Mouse (Mus musculus) layer of hippocampus, adult 8-10 months (tissue): Measurements from ENCODE around the gene Syt3. TPM values are rescaled to one million over a fixed set of nuclear protein-coding genes. Genes with fewer than 3 reads are reported as not detected.

Experiments used
- DNase-seq, 2 experiments: peaks; one replicate each; pipeline ENCODE4 v3.0.0; 2022; ENCODE audit warnings: low spot score in 2 of 2
- total RNA-seq, 4 experiments: library from RNA; stranded (reverse); gene quantifications; 2 replicates each; pipeline ENCODE4 v1.2.4; 2022

Gene Syt3
- total RNA-seq, 4 experiments from 2014 or later = 82.9 to 94.7 (median 87.0) TPM

DNA sequence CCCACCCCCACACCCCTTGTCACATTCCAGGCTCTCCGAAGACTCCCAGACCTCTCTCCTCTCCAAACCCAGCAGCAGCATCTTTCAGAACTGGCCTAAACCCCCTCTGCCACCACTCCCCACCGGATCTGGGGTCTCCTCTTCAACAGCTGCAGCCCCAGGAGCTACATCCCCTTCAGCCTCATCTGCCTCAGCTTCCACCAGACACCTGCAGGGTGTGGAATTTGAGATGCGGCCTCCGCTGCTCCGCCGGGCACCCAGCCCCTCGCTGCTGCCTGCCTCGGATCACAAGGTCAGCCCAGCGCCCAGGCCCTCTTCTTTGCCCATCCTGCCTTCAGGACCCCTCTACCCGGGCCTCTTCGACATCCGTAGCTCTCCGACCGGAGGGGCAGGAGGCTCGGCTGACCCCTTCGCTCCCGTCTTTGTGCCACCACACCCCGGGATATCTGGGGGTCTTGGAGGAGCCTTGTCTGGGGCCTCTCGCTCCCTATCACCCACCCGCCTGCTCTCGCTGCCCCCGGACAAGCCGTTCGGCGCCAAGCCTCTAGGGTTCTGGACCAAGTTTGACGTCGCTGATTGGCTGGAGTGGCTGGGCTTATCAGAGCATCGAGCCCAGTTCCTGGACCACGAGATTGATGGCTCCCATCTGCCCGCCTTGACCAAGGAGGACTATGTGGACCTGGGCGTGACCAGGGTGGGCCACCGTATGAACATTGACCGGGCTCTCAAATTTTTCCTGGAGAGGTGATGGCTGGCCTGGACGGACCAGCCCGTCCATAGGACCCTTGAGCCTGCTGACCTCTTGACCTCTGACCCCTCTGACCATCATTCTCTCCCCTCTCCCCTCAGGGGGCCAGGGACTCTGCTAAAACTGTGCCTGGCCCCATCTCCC is 27.1 kb upstream of the Syt3 start:
- DNase-seq = no peak

DNA sequence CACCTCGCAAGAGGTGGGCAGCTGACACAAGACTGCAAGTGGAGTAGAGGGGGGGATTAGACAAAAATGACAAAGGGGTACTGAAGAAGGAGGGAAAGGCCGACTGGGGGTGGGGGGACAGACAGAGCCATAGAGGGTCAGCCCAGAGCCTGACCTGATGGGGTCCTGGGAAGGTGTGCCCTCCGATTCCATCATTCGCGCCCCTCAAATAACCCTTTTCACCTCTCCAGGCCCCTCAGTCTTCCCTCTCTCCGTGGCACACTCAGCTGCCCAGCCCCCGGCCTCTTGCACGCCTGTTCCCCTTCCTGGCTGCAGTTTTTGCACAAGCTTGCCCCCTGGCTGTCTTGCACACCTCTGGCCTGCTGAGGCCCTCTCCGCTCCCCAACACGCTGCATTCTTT is 26.4 kb upstream of the Syt3 start:
- DNase-seq = no peak

DNA sequence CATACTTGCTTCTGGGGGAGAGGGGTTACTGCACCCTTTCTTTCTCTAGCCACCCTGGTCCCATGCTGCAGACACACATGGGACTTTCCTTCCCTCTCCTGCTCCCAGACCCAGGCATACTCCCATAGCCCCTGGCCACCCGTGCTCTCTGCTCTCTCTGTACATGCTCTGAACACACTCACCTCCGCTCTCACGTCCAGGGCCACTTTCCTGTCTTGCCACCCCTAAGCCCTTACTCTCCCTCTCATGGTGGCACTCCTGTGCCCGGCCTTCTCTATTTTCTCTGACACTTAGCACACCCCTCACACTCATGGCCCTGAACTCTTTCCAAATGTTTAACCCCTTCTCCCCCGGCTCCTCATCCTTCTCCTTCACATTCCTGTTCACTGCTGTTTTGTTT is 25.9 kb upstream of the Syt3 start:
- DNase-seq = no peak

DNA sequence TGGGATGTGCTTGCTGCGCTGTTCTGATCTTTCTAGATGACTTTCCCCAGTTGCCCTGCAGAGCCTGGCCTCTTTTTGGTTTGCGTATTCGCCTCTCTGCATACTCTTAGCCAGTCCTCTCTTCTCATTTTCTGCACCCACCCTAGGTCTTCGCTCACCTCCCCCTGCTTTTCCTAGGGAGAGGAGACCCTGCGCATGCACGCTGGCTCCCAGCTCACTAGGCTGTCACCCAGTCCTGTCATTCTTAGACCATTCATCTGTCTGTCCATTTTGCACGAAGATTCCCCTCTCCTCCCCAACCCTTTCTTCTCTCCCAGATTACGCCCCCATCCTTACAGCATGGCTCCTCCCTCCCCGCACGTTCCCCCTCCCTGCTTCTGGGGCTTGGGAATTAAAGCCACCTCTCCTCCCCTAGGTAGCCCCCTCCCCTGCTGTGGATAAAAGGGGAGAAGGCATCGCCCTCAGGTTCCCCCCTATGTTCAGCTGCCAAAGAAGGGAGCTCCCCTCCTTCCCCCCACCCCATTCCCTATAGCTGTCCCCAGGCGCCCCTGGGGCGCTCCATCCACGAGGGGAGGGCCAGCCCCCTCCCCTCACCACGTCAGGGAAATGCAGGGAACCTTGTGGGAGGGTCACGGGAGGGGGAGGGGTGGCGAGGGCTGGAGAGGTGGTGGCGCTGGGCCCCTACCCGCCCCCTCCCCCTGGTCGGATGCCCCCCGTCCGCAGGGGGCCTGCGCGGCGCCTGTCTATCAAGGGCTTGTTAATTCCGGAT is 24.8 kb upstream of the Syt3 start:
- DNase-seq = no peak

DNA sequence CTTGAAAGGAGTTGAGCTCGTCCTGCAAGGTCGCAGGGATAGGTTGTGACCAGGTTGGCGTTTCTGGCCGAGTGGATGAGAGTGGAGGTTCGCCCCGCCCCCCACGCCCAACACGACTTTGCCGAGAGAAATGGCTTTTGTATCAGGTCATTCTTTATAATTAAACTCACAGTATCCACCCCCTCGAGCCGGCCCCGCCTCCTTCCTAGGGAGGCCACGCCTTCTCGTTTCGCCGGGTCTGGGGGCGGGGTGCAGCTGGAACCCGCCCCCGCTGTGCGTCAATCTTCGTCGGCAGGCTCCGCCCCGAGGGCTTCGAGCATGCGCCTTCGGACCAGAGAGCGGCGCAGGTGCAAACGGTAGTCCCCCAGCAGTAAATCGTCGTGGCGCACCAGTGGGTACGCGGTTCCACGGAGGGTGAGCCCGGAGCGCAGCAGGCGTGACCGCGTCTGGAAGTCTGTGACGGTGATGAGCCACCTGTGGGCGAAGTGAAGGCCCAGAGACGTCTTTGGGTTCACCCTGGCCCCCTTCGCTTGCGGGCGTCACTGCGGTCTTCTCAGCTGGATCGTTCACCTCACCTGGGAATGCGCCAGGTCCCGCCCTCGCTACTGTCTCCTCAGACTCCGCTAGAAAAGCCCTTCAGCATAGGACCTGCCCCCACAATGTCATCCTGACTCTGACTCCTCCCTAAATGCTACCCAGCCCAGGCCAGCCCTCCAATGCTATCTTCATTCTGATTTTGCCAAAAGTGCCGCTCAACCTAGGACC is 23.8 kb upstream of the Syt3 start:
- DNase-seq = peak; percentile 94 to 95

DNA sequence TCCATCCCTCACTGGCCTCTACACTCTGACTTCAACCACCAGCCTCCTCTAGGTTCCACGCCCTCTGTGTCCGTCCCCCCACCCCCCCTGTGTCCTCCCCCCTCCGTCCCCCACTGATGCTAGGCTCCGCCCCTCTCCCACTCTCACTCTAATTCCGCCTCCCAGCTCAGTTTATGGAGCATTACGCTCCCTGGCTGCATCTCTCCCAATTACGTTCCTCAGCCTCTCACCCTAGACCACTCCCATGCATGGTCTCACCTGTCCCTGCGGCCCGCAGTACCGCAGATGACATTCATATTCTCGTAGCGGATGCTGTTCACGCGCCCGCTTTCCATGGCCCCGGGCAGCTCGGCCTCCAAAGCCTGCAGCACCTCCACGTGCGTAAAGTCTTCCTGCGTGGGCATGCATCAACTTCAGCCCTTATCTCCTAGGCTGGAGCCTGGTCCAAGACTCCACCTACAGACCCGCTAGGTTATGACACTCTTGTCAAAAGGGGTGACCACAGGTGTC is 23.1 kb upstream of the Syt3 start:
- peak in 1 of 2 experiments; percentile 40 for DNase-seq

DNA sequence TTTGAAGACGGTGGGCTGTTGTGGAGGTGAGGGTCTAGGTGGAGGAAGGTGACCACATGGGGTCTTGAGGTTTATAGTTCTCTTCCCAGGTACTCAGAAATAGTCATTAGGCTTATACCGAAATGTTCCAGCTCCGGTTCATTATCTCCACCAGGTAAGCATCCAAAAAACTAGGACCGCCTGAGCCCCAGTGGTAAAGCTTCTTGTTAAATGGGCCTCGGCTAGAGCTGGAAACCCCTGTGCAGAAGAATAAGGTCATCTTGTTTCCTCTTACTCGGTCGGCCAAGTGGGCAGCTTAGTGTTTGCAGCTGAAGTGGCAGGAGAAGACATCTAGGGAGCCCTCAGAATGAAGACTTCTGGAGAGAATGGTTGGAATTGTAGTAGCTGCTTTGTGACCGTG is 11.2 kb upstream of the Syt3 start:
- DNase-seq = no peak

DNA sequence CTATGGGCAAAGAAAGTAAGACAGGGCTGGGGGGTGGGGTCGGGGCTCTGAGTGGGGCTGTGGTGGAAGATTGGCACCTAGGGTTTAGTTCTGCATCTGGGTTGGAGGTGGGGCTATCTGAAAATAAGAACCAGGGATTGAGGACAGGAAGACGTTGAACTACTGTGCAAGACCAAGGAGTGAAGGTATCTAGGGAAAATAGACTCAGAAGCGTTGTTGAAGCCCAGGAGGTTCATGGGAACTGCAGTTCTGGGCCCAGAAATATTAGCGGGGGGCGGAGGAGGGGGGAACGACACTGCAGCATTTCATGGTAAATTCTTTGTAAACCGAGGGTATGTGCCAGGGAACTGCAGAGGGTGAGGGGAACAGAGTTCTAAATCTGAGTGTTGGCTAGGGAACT is 10.4 kb upstream of the Syt3 start:
- no peak for DNase-seq

DNA sequence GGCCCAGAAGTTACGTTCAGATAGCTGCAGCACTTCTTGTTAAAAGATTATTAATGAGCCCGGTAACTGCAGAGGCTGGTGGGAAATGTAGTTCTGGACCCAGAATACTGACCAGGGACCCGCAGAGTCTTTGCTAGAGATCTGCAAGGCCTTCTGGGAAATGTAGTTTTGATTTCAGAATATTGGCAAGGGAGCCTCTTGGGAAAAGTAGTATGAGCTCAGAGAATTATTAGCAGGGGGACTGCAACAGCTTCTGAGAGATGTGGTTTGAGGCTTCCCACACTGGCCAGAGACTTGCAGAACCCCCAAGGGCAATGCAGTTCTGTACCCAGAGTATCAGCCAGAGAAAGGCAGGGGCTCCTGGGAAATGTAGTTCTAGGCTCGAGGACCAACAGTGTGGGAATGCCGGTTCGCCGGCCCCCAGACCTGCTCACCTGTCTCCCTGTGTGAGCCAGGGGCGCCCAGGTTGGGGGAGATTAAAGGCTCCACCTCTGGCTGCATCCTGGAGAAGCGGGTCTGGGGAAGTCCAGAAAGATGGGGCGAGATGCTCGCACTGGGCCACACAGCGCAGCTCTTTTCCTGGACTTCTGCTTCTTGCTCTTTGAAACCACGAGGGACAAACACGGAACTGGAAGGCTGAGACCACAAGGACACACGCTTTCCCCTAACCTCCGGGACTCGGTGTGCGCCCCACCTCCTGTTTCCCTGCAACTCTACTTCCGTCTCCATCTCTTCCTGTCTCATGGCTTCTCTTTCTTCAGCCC is 9.8 kb upstream of the Syt3 start:
- peak; percentile 92 to 96 for DNase-seq

DNA sequence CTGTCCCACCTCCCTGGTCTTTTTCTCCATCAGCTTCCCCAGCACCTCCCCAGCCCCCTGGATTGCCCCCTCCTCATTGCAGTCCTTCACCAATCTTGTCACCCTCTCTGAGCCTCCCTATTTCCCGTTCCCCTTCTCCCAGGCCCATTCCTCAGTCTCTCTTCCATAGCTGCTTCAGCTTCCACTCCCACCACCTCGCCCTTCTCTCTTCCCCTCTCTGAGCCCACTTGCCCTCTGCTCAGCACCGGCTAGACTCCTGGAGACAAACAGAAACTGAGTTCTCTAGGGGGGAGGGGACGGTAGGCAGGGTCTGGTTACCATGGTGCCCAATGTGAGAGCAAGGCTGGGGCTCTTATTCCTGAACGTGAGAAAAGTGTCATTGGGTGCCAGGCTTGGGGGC is 9.1 kb upstream of the Syt3 start:
- no peak for DNase-seq

DNA sequence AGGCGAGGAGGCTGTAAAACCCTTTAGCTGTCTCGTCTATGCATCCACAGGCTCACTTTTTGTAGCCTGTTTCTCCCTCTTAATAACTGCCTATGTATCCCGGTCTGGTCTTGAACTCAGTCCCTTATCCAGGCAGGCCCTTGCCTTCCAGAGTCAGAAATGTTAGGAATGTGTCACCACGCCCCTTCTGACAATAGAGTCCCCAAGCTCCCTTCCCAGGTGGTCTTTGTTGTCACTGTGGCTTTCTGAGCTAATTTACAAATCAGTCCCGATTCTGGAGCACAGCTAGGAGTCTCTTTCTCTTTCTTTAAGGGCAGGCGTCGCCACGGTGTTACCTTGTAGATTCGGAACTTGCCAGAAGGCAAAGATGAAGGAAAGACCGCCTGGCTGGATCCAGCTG is 8.7 kb upstream of the Syt3 start:
- no peak for DNase-seq

DNA sequence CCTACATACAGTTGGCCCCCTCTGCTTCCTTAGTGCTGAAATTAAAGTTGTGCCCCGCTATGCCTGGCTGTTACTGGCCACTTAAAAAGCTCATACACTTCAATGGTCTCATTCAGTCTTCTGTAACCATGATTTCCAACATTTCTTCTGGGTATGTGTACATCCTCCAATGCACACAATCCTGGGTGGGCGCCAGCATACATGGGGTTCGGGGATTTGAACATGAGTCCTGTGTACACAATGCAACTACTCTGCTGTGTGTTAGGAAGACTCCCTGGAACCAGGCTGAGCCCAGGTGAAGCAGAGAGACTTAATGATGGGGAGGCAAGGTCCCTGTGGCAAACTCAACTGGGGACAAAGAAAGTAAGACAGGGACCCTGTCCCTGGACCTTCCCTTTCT is 8.1 kb upstream of the Syt3 start:
- no peak for DNase-seq

DNA sequence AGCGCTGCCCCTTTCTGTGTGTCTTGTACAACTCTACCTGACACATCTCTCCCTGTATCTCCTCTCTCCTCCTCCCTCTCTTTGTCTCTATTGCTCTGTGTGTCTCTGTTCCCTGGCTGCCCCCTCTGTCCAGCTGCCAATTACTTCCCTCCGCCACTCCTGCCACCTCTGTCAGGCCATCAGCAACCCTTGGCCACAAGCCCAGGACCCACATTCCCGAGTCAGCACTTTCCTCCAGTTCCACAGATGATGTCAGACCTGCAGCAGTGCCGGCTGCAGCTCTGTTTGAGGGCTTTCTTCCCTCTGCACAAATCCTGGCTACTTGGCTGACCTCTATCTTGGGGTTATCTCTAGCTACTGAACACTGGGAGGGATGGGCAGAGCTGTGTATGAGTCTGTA is 5.6 kb upstream of the Syt3 start:
- DNase-seq = no peak

DNA sequence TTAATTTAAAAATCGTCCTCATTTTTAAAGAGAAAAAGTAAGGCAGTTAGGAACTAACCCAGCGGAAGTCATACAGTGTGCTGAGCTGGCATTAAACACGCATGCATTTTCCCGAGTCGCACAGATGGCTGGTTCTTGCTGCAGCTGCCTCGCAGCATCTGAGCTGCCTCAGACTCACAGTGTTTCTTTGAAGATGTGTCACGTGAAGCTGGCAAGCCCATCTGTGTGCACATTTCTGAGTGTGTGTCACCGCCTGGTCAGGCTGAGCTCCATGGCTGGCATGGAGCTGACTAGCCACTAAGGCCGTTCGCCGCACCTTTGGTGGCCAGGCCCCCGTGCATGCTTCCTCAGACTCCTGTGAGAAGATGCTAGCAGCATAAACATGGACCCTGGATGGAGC is 1.4 kb upstream of the Syt3 start:
- DNase-seq = peak; percentile 83 to 93

DNA sequence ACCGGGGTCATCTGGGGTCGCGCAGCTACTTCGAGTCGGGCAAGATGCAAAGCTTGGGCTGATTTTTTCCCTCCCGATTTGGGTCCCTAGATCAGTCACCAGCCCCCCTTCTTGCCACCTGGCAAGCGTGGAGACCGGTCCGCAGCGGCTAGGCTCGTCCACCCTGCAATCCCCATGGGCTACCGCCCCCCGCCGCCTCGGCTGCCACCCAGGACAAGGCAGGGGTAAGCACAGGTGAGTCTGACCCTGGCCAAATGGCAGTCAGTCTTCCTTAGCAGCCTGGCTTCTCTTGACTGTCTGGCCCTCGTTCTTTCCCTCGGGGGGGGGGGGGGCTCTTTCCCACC is 786 bp downstream of the Syt3 start:
- DNase-seq = no peak

DNA sequence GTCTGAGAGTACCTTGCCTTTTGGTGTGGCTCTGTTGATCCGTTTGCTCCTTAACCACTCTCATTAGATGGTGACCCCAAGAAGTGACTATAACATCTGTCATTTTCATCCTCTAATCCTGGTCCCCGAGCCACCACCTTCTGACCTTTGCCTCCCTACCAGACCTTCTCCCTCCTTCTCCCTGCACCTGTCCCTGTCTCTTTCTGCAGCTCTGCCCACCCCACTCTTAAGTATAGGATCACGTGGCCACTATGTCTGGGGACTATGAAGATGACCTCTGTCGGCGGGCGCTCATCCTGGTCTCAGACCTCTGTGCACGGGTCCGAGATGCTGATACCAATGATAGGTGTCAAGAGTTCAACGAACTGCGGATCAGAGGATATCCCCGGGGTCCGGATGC is 1.8 kb downstream of the Syt3 start, which contains the start of gene 1700008O03Rik:
Gene 1700008O03Rik (minus strand): TSS at position 101 of the 400 bp plus-strand sequence.
- DNase-seq = no peak

DNA sequence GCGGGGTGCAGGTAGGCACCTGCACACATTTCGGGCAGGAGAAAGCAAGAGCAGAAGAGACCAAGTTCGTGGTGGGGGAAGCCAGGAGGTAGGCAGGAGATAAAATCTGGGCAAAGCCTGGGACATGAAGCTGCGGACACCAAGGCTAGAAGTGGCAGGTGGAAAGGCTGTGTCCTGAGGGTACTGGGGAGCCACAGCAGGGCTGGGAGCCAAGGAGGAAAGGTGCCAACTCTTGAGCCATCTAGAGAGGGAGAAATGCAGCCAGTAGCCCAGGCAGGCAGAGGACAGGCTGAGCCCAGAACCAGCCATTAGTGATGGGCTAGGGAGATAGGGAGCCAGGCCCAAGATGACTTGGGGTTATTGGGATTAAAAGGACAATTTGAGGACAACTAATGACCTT is 7.9 kb downstream of the Syt3 start:
- no peak for DNase-seq

DNA sequence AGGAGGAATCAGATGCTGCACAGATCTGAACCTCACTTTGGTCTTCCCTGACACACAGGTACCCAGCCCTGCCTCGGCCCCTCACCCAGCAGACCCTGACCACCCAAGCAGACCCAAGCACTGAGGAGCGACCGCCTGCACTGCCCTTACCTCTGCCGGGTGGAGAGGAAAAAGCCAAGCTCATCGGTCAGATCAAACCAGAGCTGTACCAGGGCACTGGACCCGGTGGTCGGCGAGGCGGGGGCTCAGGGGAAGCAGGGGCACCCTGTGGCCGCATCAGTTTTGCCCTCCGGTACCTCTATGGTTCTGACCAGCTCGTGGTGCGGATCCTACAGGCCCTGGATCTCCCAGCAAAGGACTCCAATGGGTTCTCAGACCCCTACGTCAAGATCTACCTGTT is 8.4 kb downstream of the Syt3 start:
- no peak for DNase-seq

DNA sequence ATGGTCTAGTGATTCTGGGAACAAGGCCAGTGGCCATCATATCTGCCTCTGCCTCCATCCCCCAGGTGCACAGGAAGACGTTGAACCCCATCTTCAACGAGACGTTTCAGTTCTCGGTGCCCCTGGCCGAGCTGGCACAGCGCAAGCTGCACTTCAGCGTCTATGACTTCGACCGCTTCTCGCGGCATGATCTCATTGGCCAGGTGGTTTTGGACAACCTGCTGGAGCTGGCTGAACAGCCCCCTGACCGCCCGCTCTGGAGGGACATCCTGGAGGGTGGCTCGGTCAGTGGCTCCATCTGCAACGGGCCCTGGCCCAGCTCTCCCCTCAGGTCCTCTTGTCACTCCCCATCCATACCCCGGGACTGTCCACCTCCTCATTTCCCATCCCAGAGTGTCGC is 9.4 kb downstream of the Syt3 start:
- DNase-seq = no peak

DNA sequence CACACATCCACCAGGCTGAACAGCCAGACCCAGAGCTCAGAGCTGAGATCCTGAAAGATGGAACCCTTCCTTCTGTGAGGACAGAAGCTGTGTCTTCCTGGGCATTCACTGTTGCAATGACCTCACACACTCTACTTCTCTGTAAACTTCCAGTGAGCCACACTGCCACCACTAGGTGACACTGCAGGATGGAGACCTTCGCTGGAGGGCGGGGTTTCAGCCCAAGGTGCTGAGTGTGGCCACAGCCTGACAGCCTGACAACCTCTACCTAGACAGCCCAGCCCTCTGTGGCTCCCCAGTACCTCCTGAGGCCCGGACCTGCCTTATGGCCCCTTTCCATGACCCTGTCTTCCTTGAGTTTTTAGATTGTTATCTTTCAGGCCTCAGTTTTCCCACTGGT is 14.7 kb downstream of the Syt3 start:
- DNase-seq = no peak

DNA sequence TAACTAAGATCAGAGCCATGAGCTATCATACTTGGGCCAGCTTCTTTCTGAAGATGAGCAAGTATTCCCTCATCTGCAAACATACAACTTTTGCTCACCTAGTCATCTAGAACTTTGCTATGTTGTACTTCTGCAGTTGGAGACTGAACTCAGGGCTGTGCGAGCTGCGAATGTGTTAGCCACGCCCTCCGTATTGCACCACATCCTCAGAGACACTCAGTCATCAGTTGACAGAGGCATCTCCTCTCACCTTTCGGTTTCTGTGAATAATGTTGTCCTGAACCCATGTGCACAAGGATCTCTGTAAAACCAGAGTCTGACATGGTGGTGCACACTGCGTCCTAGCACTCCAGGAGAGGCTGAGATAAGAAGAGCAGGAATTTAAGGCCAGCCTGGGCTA is 17.8 kb downstream of the Syt3 start:
- DNase-seq = no peak
